Mouse (Mus musculus) activated CD4-positive, CD25-positive, alpha-beta regulatory T cell, adult 4 months (primary cell): ENCODE data around the gene Pdcd6ip. TPM values are rescaled to one million over a fixed set of nuclear protein-coding genes. Genes with fewer than 3 reads are reported as not detected.
"Not testable (repeated sequence)": the region's sequence is repeated elsewhere in the genome, so short reads cannot be mapped to it uniquely, and the experiment has no call there.

ENCODE experiments used
- ATAC-seq: one replicate; pipeline ENCODE4 v1.8.0; 2017
- polyA plus RNA-seq, 2 experiments: library from polyadenylated mRNA; unstranded; fragments of 100-300 nt; shearing (Covaris generic); gene quantifications; one replicate each; pipeline ENCODE4 v1.2.1; 2017

Pdcd6ip gene
- polyA plus RNA-seq = 10 to 100 TPM; 50.2 to 55.5 TPM

GRCm38 (mm10) chr9:113707481-113708360, at the start of gene Pdcd6ip:
TSS of gene Pdcd6ip (minus strand) at chr9:113708259.
- peak; percentile 65 for ATAC-seq

- no peak for ATAC-seq
Measured at GRCm38 (mm10) chr9:113755888-113756719, 48.0 kb upstream of the Pdcd6ip start.

GRCm38 (mm10) chr9:113749356-113749755, 41.3 kb upstream of the Pdcd6ip start:
- no peak for ATAC-seq

GRCm38 (mm10) chr9:113743291-113743690, 35.2 kb upstream of the Pdcd6ip start:
- no peak for ATAC-seq

GRCm38 (mm10) chr9:113742361-113742794, 34.3 kb upstream of the Pdcd6ip start:
- no peak for ATAC-seq

GRCm38 (mm10) chr9:113741637-113742137, 33.6 kb upstream of the Pdcd6ip start:
- ATAC-seq = peak; percentile 37

GRCm38 (mm10) chr9:113741108-113741636, 33.1 kb upstream of the Pdcd6ip start, which contains the start of gene Clasp2:
TSS of gene Clasp2 (plus strand) at chr9:113741473.
- peak; percentile 74 for ATAC-seq

- no peak for ATAC-seq
Measured at GRCm38 (mm10) chr9:113738941-113739340, 30.9 kb upstream of the Pdcd6ip start.

- ATAC-seq = no peak
Measured at GRCm38 (mm10) chr9:113738021-113738420, 30.0 kb upstream of the Pdcd6ip start.

GRCm38 (mm10) chr9:113735920-113736319, 27.9 kb upstream of the Pdcd6ip start:
- ATAC-seq = no peak

GRCm38 (mm10) chr9:113731540-113731939, 23.5 kb upstream of the Pdcd6ip start:
- ATAC-seq = no peak

- no peak for ATAC-seq
Measured at GRCm38 (mm10) chr9:113726991-113727680, 19.1 kb upstream of the Pdcd6ip start.

- no peak for ATAC-seq
Measured at GRCm38 (mm10) chr9:113726131-113726530, 18.1 kb upstream of the Pdcd6ip start.

GRCm38 (mm10) chr9:113725609-113726008, 17.6 kb upstream of the Pdcd6ip start:
- ATAC-seq = not testable (repeated sequence)

GRCm38 (mm10) chr9:113724646-113725045, 16.6 kb upstream of the Pdcd6ip start:
- ATAC-seq = no peak

GRCm38 (mm10) chr9:113719063-113719462, 11.0 kb upstream of the Pdcd6ip start:
- ATAC-seq = no peak

- no peak for ATAC-seq
Measured at GRCm38 (mm10) chr9:113710871-113711270, 2.8 kb upstream of the Pdcd6ip start.

GRCm38 (mm10) chr9:113708361-113709280, 562 bp upstream of the Pdcd6ip start:
- no peak for ATAC-seq

GRCm38 (mm10) chr9:113706841-113707240, 1.2 kb downstream of the Pdcd6ip start:
- peak; percentile 1 for ATAC-seq

GRCm38 (mm10) chr9:113706108-113706507, 2.0 kb downstream of the Pdcd6ip start:
- ATAC-seq = peak; percentile 65
